Mouse (Mus musculus) CD8-positive naive resting alpha-beta T cell, adult 2 months (primary cell): ENCODE measurements around the gene Blzf1.

ENCODE experiments used
- DNase-seq, 2 experiments: peaks; one replicate each; pipeline ENCODE4 v3.0.0; 2022; ENCODE audit warnings: low read depth in 2 of 2, low spot score in 2 of 2

The Blzf1 gene

DNA sequence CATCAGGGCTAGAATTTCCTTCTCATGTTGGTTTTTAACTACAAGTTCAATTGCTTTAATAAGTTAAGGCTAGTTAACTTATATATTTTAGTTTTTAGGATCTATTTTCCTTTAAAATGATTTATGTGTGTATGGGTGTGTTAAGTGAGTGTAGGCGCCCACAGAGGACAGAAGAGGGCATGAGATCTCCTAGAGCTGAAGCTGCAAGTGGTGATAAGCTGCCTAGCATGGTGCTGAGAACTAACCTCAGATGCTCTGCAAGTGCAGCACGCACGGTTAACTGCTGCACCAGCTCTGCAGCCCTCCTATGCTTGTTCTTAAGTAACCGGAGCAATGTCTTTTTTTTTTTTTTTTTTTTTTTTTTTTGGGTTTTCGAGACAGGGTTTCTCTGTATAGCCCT, 10.8 kb downstream of the Blzf1 start:
- DNase-seq = no peak

DNA sequence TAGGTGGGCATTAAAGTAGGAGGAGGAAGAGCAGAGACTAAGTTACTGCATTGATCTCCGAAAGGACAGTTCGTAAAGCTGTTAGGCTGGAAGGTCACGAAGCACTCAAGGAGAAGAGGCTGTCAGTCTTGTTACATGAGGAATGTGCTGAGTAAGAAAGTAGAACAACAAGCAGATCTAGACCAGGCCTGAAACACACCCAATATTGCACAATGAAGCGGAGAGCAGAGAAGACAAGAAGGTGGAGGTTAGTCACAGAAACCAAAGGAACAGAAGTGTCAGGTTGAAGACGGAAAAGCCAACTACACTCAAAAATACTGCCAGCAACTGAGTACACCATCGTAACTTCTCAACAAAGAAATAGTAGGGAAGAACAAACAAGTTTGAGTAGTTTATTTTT, 13.2 kb downstream of the Blzf1 start:
- no peak for DNase-seq

DNA sequence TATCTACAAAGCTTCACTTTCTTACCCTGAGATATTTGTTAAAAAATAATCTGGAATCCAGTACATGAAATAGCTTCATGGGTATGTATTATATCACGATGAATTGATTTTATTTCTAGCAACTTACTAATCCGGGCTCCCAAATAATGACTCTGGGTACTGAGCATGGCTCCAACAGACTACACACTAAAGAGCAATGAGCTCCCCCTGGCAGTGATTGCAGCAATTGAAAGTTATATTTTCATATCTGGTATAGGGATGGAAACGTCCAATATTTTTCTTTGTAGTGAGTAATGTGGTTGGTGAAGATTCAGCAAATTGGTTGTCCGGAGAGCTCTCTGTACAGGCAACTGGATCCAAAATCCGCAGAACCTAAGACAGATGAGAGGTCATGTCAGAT, 15.2 kb downstream of the Blzf1 start:
- no peak for DNase-seq

DNA sequence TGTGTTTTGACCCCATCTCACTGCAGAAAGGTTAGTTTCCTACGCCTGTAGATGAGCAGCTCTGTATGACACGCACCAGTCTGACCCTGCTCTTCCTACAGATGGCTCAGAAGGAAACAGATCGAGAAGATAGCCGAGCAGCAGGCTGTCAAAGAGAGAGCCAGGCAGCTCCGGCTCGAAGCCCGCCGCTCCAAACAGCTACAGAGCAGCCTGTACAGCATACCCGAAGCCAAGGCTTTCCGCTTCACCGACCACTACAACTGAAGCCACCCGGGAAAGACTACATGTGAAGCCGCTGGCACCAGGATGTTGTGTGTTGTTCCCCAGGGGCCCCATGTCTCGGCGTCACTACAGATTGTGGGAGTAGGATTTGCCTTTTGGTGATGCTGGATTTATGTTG, 19.9 kb downstream of the Blzf1 start:
- no peak for DNase-seq

DNA sequence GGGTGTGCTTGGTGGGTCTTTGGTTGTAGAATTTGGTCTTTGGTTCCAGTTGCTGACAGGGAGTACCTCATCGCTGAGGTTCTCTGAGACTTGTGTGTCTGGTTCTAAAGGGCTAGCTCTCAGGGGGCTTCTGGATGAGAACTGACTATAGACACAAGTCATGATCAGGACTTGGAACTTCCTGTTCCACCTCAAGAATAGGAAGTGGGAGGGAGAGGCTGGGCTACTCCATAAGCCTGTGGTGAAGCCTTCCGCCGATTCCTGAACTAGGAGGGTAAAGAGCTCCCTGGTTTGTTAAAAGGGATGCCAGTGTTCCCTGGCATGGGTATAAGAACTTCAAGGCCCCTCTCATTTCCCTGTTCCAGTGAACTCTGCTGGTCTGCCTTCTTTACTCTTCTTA, 23.3 kb downstream of the Blzf1 start:
- no peak for DNase-seq

DNA sequence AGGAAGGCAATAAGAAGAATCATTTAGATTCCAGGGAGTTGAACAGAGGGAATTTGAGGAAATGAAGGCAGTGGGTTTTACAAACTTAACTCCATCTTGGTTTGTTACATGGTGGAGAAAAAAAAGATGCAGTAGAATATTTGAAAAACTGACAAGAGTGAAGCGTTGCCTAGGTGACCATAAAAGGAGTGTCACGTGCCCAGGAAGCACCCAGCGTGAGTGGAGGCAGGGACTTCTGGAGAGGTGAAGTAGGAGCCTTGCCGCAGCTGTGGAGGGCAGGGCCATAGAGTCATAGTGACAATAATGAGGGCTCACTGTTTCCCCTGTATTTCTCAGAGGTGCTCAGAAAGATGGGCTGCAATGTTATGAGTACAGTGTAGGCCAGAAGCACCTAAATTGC, 28.0 kb downstream of the Blzf1 start:
- no peak for DNase-seq

DNA sequence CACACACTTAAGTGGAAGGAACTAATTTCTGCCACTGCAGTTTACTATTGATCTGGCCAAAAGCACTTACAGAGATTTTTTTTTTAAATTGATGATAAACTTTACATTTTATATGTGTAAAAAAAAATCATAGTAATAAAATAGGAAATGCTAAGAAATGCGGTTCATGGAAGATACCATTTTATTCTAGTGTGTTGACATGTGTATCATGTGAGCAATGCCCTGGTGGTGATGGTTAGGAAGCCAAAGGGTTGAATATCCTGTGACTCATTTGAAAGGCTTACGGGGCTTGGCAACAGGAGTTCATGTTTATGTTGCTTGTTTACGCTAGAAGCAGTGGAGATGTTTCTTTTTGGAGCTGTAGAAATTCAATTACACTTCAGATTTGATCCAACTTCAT, 30.7 kb downstream of the Blzf1 start:
- DNase-seq = no peak

DNA sequence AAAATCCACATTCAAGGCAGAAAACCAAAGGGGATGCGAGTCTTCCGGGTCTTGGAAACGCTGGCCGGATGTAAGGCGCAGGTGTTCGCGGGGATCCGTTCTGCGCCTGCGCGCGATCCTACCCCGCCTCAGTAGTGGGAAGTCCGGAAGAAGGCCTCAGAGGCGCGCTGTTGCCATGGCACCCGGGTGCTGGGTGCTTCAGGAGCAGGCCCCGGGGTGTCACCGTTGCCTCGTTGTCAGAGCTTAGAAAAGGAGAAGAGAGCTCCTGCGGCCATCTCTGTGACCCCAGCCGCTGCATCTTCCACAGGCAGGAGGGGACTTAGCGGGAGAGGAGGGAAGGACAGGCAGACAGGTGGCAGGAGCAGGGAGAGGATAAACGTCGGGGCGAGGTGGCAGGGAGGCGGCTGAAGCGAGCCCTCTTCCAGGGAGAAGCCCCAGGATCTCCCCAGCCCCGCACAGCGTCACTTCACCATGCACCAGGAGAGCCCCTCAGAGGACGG, 31.8 kb downstream of the Blzf1 start, which contains the start of gene Ccdc181:
Gene Ccdc181 (plus strand): TSS at position 131 of the 500 bp plus-strand sequence.
- peak; percentile 92 to 94 for DNase-seq

DNA sequence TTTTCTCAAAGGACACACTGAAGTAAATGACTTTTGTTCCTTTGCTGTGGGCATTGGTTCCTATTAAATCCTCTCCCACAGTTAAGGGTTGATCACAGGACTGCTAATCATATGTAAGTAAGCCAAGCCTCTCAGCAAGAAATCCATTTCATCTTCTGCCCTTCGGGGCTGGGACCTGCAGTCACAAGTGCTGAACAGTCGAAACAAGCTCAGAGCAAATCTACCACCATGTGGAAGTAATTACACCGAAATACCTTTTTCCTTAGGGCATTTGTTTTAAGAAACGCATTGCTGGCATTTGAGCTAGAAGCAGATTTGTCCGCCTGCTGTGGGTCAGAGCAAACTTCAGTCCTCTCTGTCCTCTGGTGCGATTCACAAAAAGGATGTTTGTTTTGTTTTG, 33.6 kb downstream of the Blzf1 start:
- DNase-seq = no peak

DNA sequence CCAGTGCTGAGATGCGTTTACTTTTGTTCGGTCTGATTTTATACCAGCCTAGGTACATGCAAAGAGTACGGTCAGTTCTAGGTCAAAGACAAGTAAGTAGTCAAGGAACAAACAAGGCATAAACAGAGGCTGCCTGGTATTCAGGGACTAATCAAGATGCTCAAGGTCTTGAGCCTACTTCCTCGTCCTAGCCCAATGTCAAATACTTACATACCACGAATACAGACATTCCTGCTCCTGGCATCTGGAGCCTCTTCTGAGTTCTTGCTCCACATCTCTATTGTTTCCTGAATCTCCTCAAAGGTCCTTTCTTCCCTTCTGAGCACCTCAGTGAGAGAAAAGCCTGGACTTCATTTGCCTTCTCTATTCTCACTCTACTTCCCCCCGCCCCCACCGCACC, 36.3 kb downstream of the Blzf1 start:
- DNase-seq = no peak

DNA sequence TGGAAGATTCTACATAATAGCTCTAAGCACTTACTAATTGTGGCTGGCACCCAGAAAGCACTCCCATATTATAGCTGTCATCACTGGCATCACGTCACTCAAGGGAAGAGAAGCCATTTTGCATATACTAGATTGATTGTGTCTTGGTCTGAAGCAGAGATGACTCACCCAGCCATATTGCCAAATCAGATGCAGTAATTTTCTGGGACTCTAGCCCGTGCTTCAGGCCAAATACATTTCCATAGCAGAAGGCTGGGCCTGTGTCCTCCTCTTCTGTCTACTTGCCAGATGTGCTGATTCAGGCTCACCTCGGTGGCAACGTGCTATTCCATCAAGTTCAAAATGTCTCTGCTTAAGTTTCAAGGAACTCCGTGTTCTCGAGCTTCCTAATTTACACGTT, 45.7 kb downstream of the Blzf1 start:
- no peak for DNase-seq

DNA sequence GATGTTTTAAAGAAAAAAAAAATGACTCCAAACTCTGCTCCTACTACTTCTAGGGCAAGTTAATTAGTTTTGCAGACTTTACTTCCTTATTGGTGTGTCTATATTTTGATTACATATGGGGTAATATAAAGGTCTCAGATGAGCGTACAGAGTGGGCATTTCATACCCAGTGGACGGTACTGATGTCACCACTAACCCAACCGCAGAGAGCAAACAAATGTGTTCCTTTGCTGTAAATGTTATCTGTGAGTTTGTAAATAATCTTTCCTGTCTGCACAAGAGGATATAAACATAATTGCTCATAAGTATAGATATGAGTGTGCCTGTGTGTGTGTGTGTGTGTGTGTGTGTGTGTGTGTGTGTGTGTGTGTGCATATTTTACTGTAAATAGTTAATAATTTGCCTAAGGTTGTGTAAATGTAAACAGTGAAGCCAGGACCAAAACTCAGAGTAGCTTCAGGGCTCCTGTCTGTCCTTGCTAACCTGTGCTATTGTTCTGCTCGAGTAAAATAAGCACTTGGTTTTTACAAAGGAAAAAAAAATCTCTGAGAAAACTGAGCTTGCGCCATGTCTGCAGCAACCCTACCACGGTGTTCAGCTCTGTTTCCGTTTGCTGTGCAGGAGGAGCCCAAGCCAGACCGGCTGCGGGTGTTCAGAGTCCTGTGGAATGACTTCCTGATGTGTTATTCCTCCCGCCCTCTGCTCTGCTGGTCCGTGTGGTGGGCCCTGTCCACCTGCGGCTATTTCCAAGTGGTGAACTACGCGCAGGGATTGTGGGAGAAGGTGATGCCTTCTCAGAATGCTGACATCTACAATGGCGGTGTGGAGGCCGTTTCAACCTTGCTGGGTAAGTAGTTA, 46.9 kb downstream of the Blzf1 start:
- no peak for DNase-seq

DNA sequence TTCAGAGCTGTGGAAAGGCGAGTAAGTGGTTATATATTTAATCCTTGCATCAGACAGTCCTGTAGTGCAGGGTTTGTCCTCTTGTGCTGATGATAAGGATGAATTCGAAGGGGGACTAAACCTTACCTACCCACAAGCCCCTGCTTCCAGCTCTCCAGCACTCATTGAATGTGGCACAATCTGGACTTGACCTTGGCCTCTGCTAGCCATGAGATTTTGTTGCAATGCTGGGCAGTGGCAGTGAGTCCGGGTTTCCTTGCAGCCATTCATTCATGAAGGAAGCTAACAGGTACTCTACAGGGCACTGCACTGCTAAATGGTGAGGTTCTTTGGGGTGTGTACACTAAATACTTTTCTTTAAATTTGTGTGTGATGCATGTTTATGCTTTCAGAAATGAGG, 52.5 kb downstream of the Blzf1 start:
- DNase-seq = no peak

DNA sequence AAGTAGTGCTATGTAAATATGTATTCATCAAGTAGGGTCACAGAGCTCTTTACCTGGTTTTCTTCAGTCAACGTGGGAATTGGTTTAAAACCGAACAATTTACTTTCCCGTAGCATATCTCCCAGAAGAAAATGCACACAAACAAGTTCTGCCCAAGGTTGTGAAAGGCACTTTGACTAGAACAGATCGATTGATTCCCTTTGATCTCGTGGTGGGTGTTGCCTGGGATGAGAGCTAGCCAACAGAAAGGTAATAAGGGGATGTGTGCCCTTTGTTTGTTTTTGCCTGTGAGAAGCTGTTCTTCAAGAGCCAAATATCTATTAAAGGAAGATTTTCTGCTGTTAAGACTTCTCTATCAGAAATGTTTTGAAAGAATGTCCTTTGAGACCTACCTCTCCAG, 54.7 kb downstream of the Blzf1 start:
- no peak for DNase-seq

DNA sequence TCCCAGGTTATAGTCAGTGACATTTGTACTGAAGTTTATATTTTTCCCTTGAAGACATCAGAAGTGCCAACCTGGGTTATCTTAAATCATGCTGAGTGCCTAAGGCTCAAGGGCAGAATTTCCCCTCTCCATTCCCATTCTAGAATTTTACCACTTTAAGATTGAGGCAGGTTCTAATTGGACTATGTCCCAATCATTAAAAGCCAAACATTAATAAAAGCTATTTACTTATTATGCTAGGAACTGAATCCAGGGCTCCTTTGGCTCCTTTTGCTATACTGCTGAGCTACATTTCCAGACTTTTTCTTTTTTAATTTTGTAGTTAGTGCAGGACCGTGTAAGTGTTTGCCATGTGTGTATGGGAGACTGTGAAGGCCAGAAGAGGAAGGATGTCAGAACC, 55.9 kb downstream of the Blzf1 start:
- no peak for DNase-seq

DNA sequence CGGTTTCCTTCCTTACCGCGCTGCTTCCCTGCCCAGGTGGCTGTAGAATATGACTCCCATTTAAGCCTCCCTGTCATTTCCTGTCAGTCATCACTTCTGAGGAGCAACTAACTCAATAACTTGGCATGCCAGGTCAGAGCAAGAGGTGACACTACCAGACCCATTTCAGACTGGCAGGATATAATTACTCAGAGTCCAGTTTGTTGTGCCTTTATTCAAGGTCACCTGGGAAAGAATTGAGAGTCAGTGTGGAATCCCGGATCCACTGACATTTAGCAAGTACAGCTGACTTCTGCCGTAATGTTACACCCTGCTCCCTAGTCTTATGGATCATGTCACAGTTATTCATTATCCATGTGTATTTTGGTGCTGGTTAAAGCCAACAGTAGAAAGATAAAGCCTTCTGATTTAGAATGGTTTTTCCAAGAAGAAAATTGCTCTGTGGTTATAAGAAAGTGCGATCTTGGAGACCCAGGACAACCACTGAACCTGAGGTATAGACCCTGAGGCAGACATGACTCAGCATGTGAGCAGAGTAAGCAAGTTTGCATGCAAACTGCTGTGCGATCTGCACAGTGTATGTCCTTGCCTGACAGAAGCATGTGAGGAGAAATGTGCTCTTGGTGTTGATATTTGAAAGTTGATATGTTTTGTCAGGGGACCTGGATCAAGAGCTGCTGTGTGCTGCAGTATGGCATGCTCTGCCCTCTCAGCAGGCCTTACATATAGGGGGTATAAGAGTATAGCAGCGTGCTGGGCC, 56.7 kb downstream of the Blzf1 start:
- no peak for DNase-seq

DNA sequence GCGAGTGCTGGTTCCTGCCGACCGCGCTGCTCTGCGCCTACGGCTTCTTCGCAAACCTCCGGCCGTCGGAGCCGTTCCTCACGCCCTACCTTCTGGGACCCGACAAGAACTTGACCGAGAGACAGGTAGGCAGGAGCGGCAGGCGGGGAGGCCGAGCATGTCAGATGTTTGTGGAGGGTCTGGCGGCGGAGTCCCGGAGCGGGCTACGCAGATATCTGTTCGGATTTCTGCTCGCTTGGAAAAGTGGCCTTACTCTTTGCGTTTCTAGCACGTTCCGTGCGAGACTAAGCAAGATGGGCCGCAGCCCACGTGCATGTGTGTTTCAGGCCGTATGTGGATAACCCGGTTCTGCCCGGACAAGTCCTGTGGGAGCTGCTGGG, 58.0 kb downstream of the Blzf1 start:
- peak in 1 of 2 experiments; percentile 46 for DNase-seq

DNA sequence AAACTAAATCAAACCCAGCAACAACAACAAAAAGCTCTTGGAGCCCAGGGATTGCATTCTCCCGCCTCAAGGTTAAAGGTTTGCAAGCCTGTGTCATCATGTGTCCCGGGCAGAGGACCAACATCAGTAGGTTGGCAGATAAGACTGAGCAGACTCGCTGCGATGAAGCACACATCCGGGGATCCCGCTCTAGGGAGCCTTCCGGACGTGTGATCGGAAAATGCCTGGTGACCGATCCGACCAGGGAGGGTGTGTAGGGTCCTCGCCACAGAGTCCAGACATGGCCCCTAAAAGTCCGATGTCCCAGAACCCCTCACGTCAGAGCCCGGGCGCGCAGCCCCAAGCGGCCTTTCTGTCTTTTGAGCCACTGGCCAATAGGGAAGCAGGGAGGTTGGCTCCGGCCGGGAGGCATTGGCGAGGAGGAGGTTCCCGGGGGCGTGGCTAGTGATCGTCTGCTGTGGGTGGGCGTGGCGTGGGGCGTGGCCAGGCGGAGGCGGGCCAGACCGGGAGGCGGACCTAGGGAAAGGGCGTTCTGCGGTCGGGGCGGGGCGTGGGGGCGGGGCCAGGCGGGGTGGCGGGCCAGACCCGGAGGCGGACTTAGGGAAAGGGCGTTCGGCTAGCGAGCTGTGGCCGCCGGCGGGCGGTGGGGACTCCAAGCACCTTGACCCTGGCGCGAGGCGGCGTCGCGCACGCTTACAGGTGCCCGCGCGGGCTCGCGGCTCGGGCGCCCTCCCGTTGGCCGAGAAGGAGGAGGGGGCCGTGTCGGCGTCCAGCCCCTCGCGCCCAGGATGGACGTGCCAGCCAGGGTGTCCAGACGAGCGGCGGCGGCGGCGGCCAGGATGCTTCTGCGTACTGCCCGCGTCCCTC, 58.6 kb downstream of the Blzf1 start, which contains the start of gene Slc19a2:
Gene Slc19a2 (plus strand): TSS at position 582 of the 867 bp plus-strand sequence.
- peak; percentile 94 to 95 for DNase-seq

DNA sequence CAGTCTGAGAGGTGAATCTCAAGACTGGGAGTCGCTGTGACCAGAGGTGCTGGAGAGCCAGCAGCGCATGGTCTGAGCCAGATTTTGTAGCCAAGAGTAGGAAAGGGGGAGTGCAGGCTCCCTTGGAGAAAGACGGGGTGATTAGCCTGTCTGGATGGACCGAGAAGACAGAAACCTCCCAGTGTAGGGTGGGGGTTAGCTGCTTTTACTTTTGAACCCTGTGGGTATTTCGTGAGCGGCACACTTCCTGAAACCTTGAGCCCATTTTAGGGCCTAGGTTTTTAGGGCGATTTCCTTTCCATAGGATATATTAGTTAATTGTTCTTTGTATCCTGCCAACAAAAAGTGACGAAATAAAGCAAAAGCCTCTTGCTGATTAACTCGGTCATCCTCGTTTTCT, 59.3 kb downstream of the Blzf1 start:
- DNase-seq = no peak

DNA sequence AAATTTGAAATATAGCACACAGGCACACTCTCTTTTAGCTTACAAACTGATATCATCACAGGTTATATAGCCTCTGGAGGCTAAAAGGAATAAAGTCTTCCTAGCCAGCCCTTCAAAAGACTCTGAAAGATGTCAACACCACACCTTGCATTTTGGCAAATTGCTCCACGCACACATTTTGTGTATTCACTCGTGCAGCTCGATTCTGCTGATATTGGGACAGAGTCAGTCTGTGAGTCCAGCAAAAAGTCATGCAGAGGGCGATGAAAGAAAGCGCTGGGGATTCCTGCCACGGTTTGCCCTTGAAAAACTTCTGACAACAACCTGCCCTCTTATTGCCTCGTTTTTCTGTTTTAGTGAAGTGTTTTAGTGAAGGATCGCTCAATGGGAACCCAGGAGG, 59.8 kb downstream of the Blzf1 start:
- no peak for DNase-seq

DNA sequence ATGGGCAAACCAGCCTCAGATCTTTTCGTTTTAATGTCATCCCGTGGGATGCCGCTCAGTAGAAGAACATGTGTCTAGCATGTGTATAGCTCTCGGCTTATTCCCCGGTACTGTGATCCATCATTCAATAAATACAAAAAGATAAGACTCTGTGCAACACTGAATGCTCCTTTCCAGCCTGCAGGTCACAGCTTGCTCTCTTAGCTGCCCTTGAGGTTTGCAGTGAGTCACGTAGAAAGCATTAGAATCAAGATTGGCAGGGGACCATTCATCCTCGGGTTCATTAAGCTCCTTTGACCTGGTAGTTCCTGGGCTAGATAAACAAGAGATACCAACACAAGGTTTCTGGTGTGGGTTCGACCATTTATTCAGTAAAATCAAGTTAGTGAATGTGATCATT, 64.5 kb downstream of the Blzf1 start:
- DNase-seq = no peak
